Mouse (Mus musculus) erythroblast, embryonic 14.5 days (primary cell): ENCODE measurements around the gene Dlgap1.

Experiments
- GATA1 ChIP-seq: IDR thresholded peaks from 2 replicates; pipeline ENCODE4 v1.6.1; 2012; ENCODE audit warnings: low read length, inconsistent platforms, mixed read lengths
- TAL1 ChIP-seq: IDR thresholded peaks from 3 replicates; pipeline ENCODE4 v1.6.1; 2012; ENCODE audit warnings: low read length, inconsistent platforms, mixed read lengths

- TF ChIP-seq TAL1: no peak
- TF ChIP-seq GATA1: no peak
Observed at GRCm38 (mm10) chr17:70865060-70865604, 896.3 kb downstream of the Dlgap1 start.
